Mouse (Mus musculus) limb, embryonic 14.5 days (tissue): Measurements from ENCODE around the gene Atxn10. TPM values are rescaled to one million over a fixed set of nuclear protein-coding genes. Genes with fewer than 3 reads are reported as not detected.

Experiments
- ATAC-seq: fragments of 200-750 bp; cut with Nextera tagmentation; 2 replicates; pipeline ENCODE4 v1.8.0; 2017; ENCODE audit warnings: low read depth, moderate number of reproducible peaks, moderate TSS enrichment; ENCODE audit not compliant: low FRiP score
- DNase-seq: peaks from one replicate; pipeline ENCODE4 v3.0.0-alpha.2; 2015; ENCODE audit warnings: low spot score
- H3K27ac ChIP-seq: fragments of 300-500 bp; sonication (generic); replicated peaks from 2 replicates; pipeline ENCODE4 v1.5.1; 2014; ENCODE audit warnings: low read depth, mild to moderate bottlenecking, low read length, moderate library complexity, mixed read lengths
- H3K27me3 ChIP-seq: fragments of 300-500 bp; sonication (generic); 2 replicates; pipeline ENCODE4 v1.6.1; 2014; ENCODE audit warnings: low read length, mixed read lengths; ENCODE audit not compliant: control insufficient read depth, insufficient read depth
- H3K36me3 ChIP-seq: fragments of 300-500 bp; sonication (generic); 2 replicates; pipeline ENCODE4 v1.6.1; 2014; ENCODE audit warnings: mild to moderate bottlenecking, low read length, moderate library complexity, mixed read lengths; ENCODE audit not compliant: control insufficient read depth, insufficient read depth
- H3K4me1 ChIP-seq: fragments of 300-500 bp; sonication (generic); 2 replicates; pipeline ENCODE4 v1.6.1; 2014; ENCODE audit warnings: antibody characterized with exemption, low read length, mixed read lengths; ENCODE audit not compliant: control insufficient read depth, insufficient read depth
- H3K4me2 ChIP-seq: fragments of 300-500 bp; sonication (generic); replicated peaks from 2 replicates; pipeline ENCODE4 v1.6.1; 2014; ENCODE audit warnings: low read depth, mild to moderate bottlenecking, low read length, moderate library complexity; ENCODE audit not compliant: severe bottlenecking
- H3K4me3 ChIP-seq: fragments of 300-500 bp; sonication (generic); replicated peaks from 2 replicates; pipeline ENCODE4 v1.5.1; 2014; ENCODE audit warnings: low read length
- H3K9ac ChIP-seq: fragments of 300-500 bp; sonication (generic); 2 replicates; pipeline ENCODE4 v1.6.1; 2014; ENCODE audit warnings: mild to moderate bottlenecking, low read depth, low read length, moderate library complexity; ENCODE audit not compliant: severe bottlenecking
- H3K9me3 ChIP-seq: fragments of 300-500 bp; sonication (generic); 2 replicates; pipeline ENCODE4 v1.6.1; 2016; ENCODE audit warnings: low read length; ENCODE audit not compliant: control insufficient read depth
- POLR2A ChIP-seq: fragments of 200-500 bp; IDR thresholded peaks from 2 replicates; pipeline ENCODE4 v1.8.0; 2012; ENCODE audit warnings: inconsistent platforms, mild to moderate bottlenecking, moderate library complexity, borderline replicate concordance; ENCODE audit not compliant: insufficient read depth, insufficient read length; ENCODE audit errors: extremely low read depth
- WGBS: fragments of 180-500 bp; shearing (Covaris S2); extraction: QIAGEN DNeasy Blood & Tissue Kit; methylation state at CpG from one replicate; pipeline ENCODE4 v1.1.7; 2014; 5-methylcytosine and 5-hydroxymethylcytosine counted together
- polyA plus RNA-seq, 2 experiments: library from polyadenylated mRNA; depleted of rRNA in 1 of 2; stranded (reverse) in 1 of 2; unstranded in 1 of 2; fragments of >200 nt; fragmentation: Nextera tagmentation in 1 of 2; extraction: Ambion mirVana in 1 of 2; gene quantifications; 2 replicates each; pipeline versions ENCODE4 v1.2.1 to v1.2.3; 2012 to 2014

The Atxn10 gene
- polyA plus RNA-seq, 2 experiments, result 187 to 300 TPM

- H3K4me1 ChIP-seq, result no peaks in the 10 kb centered on the region
- H3K27ac ChIP-seq, result no peak overlapping the region
- DNase-seq (no peak), ATAC-seq (no peak)
- H3K9ac ChIP-seq, result no peak overlapping the region
- no peaks in the 10 kb centered on the region for H3K27me3 ChIP-seq
- H3K4me2 ChIP-seq, result no peak overlapping the region
- H3K36me3 ChIP-seq, result peaks cover 60% of the 10 kb centered on the region
- 80% methylated on average over 9 of the region's 9 CpGs for WGBS
- TF ChIP-seq POLR2A, result no peak
- no peaks in the 10 kb centered on the region for H3K9me3 ChIP-seq
- no peak overlapping the region for H3K4me3 ChIP-seq
These were observed 47.4 kb downstream of the Atxn10 start for GRCm38 (mm10) chr15:85383477-85383876.

- Histone ChIP-seq H3K4me1 (no peaks in the 10 kb centered on the region), H3K9ac (no peak overlapping the region), H3K36me3 (peaks cover 73% of the 10 kb centered on the region), H3K4me3 (no peak overlapping the region), H3K9me3 (no peaks in the 10 kb centered on the region), H3K27ac (no peak overlapping the region), H3K27me3 (no peaks in the 10 kb centered on the region), H3K4me2 (no peak overlapping the region)
- ATAC-seq, result no peak
- DNase-seq, result no peak
- 85% methylated on average over 3 of the region's 3 CpGs for WGBS
- TF ChIP-seq POLR2A, result no peak
These were observed 52.7 kb downstream of the Atxn10 start for GRCm38 (mm10) chr15:85388696-85389095.

- peaks cover 63% of the 10 kb centered on the region for H3K36me3 ChIP-seq
- H3K4me3 ChIP-seq, result no peak overlapping the region
- 92% methylated on average over 4 of the region's 4 CpGs for WGBS
- no peaks in the 10 kb centered on the region for H3K4me1 ChIP-seq
- H3K9ac ChIP-seq, result no peak overlapping the region
- H3K4me2 ChIP-seq, result no peak overlapping the region
- H3K27me3 ChIP-seq, result no peaks in the 10 kb centered on the region
- DNase-seq (no peak), ATAC-seq (no peak)
- no peak overlapping the region for H3K27ac ChIP-seq
- no peaks in the 10 kb centered on the region for H3K9me3 ChIP-seq
- TF ChIP-seq POLR2A, result no peak
These were observed 53.9 kb downstream of the Atxn10 start for GRCm38 (mm10) chr15:85389915-85390314.

GRCm38 (mm10) chr15:85395360-85395759 is 59.3 kb downstream of the Atxn10 start:
- H3K27ac ChIP-seq, result no peak overlapping the region
- no peaks in the 10 kb centered on the region for H3K27me3 ChIP-seq
- H3K9ac ChIP-seq, result no peak overlapping the region
- no peak overlapping the region for H3K4me2 ChIP-seq
- 93% methylated on average over 9 of the region's 9 CpGs for WGBS
- H3K9me3 ChIP-seq, result no peaks in the 10 kb centered on the region
- H3K4me3 ChIP-seq, result no peak overlapping the region
- ATAC-seq, result no peak
- peaks cover 50% of the 10 kb centered on the region for H3K36me3 ChIP-seq
- no peaks in the 10 kb centered on the region for H3K4me1 ChIP-seq
- no peak for TF ChIP-seq POLR2A
- DNase-seq, result no peak

GRCm38 (mm10) chr15:85401926-85402325 is 65.9 kb downstream of the Atxn10 start:
- no peak for ATAC-seq
- no peak overlapping the region for H3K27ac ChIP-seq
- H3K27me3 ChIP-seq, result no peaks in the 10 kb centered on the region
- no peak for TF ChIP-seq POLR2A
- no peak overlapping the region for H3K4me3 ChIP-seq
- 68% methylated on average over 7 of the region's 7 CpGs for WGBS
- H3K4me2 ChIP-seq, result no peak overlapping the region
- peaks cover 28% of the 10 kb centered on the region for H3K36me3 ChIP-seq
- DNase-seq, result no peak
- H3K9ac ChIP-seq, result no peak overlapping the region
- H3K9me3 ChIP-seq, result no peaks in the 10 kb centered on the region
- no peaks in the 10 kb centered on the region; the same call in 1 of the 2 replicates for H3K4me1 ChIP-seq

GRCm38 (mm10) chr15:85403256-85403731 is 67.2 kb downstream of the Atxn10 start:
- TF ChIP-seq POLR2A, result no peak
- 84% methylated on average over 4 of the region's 4 CpGs for WGBS
- DNase-seq (peak; percentile 71), ATAC-seq (no peak)
- Histone ChIP-seq H3K27me3 (no peaks in the 10 kb centered on the region), H3K4me1 (no peaks in the 10 kb centered on the region; the same call in 1 of the 2 replicates), H3K27ac (no peak overlapping the region), H3K4me2 (no peak overlapping the region), H3K9me3 (no peaks in the 10 kb centered on the region), H3K4me3 (no peak overlapping the region), H3K36me3 (peaks cover 28% of the 10 kb centered on the region), H3K9ac (no peak overlapping the region)
